Mouse (Mus musculus): ENCODE measurements around the gene Smg7. TPM values are rescaled to one million over a fixed set of nuclear protein-coding genes. Genes with fewer than 3 reads are reported as not detected.
A peak's percentile ranks its signal among the peaks of the same experiment; 100 is the strongest.
"Not testable (repeated sequence)": the region's sequence is repeated elsewhere in the genome, so short reads cannot be mapped to it uniquely, and the experiment has no call there.

Smg7 gene
- 10 to 100 TPM; 89.5 to 92.0 TPM for total RNA-seq (2021)

DNA sequence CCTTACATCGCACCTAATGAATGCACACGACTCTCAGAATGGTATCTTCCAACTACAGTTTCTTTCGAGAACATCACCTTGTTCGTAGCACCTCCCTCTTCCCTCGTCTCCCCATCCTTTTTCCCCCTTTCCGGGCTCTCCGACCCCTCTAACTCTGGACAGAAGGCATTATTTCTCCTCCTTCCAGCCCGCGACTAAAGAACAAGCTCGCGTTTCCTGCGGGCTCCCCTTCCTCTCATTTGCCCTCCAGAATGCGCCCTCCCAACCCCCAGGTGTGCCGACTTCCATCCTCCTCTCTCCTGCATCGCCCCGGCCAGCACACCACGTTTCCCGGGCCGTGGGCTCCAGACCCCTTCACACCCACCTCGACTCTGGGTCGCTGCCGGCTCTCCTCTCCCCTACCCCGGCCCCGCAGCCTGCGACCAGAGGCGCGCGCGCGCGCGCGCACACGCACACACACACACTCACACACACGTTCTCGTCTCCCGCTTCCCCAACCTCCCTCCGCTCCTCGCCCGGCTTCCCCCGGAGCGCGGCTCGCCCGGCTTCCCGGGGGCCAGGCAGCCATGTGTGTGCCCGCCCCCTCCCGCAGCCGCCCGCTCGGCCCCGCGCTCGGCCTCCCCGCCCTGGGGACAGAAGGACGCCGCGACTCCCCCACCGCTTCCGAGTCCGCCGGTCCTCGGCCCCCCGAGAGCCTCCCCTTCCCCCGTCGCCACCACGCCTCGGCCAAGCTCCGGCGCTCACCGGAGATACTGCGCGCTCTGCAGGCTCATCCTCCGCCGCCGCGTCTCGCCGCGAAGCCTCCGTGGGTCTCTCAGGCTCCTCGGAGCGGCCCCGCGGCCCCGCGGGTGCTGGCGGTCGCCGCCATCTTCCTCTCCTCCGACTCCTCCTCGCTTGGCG is at the start of gene Smg7:
TSS of gene Smg7 (minus strand) at position 882 of the 900 bp plus-strand sequence.
- peak; percentile 22 to 70 for DNase-seq (ENCODE audit: extremely low spot score in 1 of 2, low spot score in 1 of 2)

DNA sequence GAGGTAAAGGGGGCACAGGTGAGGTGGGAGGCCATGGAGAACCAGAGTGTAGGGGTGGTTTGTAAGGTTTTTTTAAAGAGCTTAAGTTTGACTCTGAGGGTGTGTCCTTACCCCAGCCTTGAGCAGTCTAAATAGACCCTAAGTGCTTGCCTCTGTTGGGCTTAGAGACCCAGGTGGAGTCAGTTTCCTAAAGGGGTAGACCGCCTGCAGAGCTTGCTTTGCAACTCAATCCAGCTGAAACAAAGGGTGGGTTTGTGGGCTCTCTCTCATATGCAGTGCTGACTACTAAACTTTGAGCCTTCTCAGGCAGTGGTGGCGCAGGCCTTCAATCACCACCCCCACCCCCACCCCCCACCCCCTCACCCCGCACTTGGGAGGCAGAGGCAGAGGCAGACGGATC is 40.5 kb upstream of the Smg7 start:
- DNase-seq (ENCODE audit: extremely low spot score in 1 of 2, low spot score in 1 of 2), result no peak

DNA sequence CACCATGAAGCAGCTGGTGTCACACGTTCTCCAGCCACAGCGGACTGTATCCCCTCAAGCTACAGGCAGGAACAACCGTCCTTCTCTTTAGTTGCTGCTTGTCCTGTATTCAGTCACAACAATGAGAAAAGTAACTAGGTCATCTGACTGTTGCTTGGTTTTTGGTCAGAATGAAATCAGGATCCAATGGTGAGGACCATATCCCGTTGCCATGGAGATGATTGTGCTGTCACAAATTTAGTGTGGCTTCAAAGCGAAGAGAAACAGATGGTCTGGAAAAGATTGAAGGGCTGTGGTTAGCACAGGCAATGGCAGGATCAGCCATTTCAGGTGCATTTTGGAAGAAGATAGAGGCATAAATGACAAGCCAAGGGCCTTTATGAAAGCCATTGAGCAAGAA is 33.9 kb upstream of the Smg7 start:
- no peak for DNase-seq (ENCODE audit: extremely low spot score in 1 of 2, low spot score in 1 of 2)

DNA sequence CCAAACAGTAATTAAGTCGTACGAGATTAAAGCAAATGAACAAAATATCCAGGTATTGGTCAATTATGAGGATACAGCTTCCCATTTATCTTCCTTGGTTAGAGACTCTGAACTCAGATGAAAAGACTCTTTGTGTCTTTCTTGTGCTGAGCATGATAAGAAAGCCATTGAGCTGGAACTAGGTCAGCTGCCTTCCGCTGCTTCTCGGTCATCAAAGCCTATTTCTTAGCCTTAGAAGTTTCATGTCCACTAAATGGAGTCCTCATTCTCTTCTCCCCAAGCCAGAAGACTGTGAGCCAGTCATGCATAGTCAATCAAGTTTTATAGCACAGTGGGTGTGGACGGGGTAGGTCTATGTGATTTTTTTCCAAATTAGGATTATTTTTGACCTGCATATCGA is 33.0 kb upstream of the Smg7 start:
- DNase-seq (ENCODE audit: extremely low spot score in 1 of 2, low spot score in 1 of 2), result no peak

DNA sequence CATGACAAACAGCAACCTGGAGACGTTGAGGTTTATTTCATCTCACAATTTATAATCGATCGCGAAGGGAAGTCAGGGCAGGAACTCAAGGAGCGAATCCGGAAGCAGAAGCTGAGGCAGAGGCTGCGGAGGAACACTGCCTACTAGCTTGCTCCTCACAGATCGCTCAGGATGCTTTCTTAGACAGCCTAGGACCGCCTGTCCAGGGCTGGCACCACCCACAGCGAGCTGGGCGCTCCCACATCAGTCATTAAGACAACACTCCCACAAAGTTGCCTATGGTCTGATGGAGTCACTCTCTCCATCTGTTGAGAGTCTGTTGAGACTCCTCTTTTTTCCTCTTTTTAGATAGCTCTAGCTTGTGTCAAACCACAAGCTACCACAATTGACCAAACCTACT is 31.5 kb upstream of the Smg7 start:
- DNase-seq (ENCODE audit: extremely low spot score in 1 of 2, low spot score in 1 of 2), result no peak

DNA sequence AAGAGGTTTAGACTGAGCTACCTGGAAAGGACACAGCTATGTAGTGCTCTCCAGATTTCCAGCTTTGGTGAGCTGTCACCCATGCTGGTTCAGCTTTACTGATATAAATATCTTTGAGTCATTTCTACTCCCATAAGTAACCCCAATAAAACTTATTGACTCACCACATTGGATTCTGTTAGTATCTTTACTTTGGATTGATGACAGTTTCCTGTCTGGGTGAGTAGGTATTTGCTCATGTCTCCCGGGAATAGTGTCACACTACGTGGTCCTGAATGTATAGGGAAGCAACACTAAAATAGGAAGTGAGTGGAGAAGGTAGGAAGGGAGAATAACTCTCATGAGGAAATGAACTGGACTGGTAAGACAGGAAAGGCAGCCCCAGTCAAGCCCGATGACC is 19.3 kb upstream of the Smg7 start:
- DNase-seq (ENCODE audit: extremely low spot score in 1 of 2, low spot score in 1 of 2), result no peak

DNA sequence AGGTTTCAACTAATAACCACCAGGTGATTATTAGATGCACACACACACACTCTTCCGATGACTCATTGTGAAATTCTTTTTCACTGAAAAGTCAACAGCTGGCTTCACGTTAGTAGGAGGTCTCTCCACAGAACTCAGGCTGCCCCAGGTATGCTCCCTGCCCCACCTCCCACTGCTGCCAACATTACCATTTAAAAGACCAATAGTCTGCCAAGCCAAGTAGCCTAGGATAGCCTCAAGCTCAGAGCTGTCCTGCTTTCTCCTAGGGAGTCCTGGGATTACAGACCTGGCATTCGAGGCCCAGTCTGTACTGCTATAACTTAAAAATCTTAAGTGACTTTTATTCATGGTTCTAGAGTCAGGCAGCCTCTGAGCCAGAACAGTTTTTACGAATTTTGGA is 15.2 kb upstream of the Smg7 start:
- DNase-seq (ENCODE audit: extremely low spot score in 1 of 2, low spot score in 1 of 2), result no peak

DNA sequence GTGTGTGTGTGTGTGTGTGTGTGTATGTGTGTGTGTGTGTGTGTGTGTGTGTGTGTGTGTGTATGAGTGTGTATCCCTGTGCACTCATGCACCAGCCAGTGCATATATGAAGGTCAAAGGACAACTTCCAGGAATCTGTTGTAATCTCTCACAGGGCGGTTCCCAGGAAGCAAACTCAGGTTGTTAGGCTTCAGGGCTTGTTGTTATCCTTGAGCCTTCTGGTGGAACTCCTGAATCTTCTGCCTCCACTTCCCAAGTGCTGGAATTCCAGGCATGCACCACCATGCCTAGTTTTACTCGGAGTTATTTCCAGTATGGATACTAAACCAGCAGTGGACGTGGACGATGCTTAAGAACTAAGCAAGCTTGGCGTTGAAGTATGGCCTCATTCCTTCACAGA is 14.5 kb upstream of the Smg7 start:
- no peak for DNase-seq (ENCODE audit: extremely low spot score in 1 of 2, low spot score in 1 of 2)

DNA sequence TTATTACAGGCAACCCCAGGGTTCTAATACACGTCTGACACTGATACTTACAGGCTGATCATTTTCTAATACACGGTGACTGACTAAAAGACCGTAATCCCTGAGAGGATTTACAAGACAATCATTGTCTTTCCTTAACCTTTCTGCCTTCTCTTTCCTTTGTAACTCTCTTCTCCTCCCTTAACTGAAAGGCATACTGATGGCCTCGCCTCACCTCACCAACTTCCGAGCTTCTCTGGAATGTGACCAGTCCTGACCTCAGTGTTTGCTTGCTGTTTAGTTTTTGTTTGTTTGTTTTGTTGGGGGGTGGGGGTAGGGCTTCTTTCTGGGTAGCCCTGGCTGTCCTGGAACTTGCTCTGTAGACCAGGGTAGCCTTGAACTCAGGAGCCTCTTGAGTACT is 13.3 kb upstream of the Smg7 start:
- no peak for DNase-seq (ENCODE audit: extremely low spot score in 1 of 2, low spot score in 1 of 2)

DNA sequence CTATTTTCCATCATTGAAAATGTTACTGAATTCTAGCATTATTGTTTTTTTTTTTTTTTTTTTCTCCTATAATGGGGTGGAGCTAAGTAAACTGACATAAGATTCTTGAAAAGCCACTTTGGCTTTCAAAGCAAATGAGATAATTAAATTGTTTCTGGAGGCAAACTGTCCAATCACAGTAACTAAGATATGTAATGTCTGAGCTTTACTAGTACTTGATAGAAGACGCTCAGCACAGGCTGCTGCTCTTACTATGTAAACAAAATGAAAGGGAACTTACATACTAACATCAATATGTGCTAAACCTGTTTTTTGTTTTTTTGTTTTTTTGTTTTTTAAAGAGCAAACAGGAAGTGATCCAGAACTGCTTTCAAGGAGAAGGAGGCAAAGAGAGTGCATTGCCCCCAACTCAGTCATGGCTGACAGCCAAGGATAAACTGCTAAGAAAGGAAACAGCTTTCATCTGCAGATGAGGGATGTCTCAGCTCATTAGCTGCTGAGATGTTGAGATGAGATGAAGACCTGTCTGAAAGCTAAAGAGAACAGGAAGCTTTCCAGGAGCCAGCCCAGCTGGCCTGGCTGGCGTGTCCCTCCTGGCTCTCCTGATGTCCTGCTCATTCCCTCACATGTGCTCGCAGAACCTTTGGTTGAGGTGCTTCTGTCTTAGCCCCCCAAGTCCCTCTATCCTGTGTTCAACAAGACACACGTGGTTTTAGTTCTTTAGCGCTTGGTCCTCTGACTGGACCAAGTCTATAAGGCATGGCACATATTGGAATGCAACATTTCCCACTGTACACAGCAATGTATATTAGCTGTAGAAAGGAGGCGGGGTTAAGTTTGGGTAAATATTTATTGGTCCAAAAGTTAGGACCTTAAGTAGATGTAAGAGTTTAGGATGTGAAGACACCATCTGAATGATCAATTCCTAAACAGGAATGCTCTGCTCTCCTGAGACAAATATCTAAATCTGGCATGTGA is 11.3 kb upstream of the Smg7 start:
- no peak for DNase-seq (ENCODE audit: extremely low spot score in 1 of 2, low spot score in 1 of 2)

DNA sequence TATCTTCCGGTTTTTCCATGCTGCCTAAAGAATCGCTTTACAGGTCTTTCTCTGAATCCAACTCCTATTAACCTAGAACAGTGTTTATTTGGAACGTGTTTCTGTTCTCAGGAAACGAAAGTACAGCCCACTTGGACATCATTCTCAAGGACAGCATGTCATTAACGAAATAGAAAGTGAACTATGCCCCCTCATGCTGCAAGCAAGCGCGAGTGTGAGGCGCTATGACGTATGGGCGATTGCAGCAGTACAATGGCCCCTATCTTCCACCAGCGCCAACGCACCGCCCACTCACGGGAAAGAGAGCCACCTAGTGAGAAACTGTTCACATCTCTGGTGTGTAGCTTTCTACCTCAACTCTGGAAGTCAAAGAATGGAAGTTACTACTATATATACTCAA is 2.0 kb upstream of the Smg7 start:
- DNase-seq (ENCODE audit: extremely low spot score in 1 of 2, low spot score in 1 of 2), result peak; percentile 49 to 61

DNA sequence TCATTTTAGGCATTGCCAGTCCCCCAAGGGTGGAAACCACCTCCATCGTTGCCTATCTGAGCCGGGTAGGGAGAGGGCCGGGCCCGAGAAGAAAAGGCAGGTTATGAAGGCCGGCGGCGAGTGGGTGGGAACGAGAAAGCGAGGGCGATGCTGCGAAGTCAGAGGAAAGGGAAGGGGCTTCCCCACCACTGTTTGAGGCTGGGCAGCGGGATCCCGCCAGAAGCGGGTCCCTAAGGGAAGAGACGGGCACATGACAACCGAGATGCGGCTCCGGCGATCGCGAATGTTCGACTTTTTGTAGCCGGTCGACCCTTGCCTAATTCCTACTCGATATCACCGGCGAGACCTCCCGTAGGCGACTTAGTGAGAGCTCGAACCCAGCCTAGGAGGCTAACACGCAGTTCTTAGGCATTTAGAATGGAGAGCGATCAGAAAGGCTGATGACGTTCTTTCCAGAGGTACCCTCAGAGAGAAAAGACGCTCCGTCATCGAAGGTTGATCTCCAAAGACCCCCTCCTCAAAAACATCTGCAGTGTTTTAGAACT is 1.2 kb upstream of the Smg7 start:
- DNase-seq (ENCODE audit: extremely low spot score in 1 of 2, low spot score in 1 of 2), result peak in 1 of 2 experiments; percentile 50

DNA sequence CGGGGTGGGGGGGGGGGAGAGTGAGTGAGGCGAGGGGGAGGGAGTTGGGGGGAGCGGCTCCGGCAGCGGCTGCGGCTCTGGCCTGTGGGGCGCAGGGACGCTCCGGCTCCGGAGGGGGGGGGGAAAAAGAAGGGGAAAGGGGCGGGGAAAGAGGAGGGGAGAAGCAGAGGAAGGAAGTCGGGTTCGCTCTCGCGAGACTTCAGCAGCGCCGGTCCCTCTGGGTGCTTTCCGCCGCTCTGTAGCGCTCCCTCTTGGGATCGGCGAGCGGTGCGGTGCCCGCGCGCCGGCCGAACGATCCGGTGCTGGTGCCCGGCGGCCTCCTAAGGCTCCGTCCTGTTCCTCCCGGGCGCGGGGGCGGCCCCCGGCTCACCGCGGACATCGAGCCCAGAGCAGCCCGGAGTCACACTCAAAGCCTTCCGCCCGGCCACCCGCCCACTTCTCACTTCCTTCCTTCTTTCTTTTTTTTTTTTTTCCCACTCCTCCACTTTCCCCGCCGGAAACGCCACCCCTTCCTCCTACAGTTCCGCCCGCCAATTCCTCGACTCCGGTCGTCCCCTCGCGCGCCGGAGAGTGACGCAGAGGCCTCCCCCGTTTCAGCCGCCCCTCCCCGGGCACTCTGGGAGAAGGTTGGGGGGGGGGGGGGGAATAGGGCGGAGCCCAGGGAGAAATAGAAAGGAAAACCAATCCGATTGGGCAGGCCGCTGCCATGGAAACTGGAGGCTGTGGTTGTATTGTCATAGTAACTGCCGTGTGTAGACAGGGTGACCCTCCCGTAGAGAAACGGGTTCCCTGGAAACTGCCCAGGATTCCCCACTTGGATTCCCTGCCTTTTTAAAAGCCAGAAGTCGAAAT is 445 bp upstream of the Smg7 start:
- peak; percentile 84 to 96 for DNase-seq (ENCODE audit: extremely low spot score in 1 of 2, low spot score in 1 of 2)

DNA sequence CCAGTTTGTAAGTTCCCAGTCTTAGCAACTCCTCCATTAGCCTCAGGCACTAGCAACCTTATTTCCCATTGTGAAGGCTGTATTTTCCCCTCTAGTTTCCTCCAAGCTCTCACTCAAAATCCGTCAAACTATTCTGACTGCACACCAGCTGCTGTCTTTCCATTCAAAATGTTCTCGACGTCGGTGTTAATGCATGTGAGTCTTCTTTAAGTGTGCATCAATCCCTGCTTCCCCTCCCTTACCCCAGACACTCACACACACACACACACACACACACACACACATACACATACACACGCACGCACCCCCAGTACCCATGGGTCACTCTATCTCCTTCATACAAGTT is 1.1 kb downstream of the Smg7 start:
- no peak for DNase-seq (ENCODE audit: extremely low spot score in 1 of 2, low spot score in 1 of 2)

DNA sequence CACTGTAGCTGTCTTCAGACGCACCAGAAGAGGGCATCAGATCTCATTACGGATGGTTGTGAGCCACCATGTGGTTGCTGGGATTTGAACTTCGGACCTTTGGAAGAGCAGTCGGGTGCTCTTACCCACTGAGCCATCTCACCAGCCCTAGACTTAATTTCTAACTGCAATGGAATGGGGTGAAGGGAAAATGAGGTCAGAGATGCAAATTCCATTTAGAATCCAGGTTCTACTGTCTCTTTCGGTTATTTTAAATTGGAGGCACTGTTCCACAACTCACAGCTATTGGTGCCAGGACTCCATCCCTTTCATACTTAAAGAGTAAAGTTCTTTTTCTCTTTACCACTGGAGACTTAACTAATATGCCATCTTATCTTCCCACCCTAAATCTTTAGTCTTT is 14.4 kb downstream of the Smg7 start:
- not testable (repeated sequence) for DNase-seq (ENCODE audit: extremely low spot score in 1 of 2, low spot score in 1 of 2)

DNA sequence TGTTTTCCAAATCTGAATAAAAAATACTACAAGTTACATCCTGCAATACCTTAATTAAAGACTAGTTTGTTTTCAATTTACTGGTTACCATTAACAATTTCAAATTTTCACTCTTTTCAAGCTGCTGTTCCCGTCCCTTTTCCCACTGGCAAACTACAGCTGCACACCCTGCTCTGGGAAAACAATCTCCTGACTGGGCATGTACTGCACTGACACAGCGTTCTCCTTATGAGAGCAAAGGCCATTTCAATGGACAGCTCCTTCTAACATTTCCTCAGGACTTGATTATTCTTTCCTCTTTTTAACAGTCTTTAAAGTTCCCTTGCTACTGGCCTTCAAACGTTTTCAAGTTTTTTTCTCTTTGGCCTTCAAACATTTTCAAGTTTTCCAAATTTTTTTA is 31.4 kb downstream of the Smg7 start:
- DNase-seq (ENCODE audit: extremely low spot score in 1 of 2, low spot score in 1 of 2), result no peak

DNA sequence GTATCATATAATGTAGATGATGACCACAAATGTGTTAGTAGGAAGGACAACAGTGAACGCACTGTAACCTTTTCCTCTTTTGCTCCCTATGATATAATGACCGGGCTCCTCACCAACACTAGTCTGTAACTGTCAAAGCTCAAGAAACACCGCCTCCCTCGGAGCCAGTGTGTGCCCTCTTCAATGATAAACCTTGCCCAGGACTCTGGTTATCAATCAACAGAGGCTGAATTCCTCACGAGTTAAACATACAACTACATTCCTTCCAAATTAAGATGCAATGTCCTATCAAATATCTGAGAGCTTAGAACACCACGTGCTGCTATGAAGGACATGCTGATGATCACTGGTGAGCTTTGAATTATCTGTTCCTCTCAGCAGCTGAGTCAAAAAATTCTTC is 32.5 kb downstream of the Smg7 start:
- DNase-seq (ENCODE audit: extremely low spot score in 1 of 2, low spot score in 1 of 2), result no peak

DNA sequence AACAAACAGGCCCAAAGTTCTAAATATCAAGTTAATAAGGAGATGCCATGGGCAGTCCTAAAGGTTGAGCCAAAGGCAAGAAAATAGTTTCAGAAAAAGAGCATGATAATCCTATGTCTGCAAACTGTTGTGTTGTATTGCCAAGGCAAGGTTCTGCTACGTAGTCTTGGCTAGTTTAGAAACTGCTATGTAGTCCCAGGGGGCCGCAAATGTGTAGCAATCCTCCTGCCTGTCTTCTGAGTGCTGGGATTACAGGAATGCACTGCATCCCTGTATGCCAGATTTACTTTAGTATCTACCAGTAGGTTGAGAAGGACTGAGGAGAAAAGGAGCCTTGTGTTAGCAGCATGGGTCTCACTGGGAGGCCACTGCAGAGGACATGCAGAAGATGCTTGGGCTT is 55.6 kb downstream of the Smg7 start:
- no peak for DNase-seq (ENCODE audit: extremely low spot score in 1 of 2, low spot score in 1 of 2)

DNA sequence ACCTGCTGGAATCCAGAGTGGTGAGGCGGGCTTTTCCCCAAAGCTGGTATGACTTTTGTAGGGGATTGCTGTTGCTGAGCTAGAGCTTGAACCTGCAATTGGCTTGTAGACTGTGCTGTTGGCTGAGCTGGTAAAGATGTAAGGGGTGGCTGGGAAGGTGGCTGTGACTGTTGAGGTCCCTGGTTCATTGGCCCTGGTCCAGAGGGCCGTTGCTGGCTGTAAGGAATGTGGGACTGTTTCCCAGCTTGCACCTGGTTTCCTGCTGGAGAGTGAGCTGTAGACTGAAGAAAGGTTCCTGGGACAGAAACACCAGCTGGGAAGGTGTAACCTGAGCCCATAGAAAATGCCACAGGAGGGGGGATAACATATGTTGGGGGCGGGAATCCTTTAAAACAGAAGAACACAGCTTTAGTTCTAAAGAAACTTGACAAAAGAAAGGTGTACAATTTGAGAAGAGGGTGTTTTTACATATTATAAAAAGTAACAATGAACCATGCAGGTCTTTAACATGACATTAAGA is 57.2 kb downstream of the Smg7 start:
- DNase-seq (ENCODE audit: extremely low spot score in 1 of 2, low spot score in 1 of 2), result no peak

DNA sequence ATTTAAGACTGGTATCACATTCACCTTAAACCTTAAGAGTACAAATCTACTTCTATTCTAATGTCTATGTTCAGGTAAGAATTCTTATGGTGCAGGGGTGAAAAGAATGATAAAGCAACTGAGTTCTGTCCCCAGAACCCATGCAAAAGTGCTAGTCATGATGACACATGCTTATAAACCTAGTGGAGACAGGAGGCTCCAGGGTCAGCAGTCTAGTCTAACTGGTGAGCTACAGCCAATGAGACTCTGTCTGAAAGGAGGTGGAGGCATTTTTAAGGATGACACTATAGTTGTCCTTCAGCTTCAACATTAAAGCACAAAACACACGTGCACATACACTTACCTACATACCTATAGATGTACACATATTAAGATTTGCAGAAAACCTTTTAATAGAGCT is 57.8 kb downstream of the Smg7 start:
- DNase-seq (ENCODE audit: extremely low spot score in 1 of 2, low spot score in 1 of 2), result no peak

Measured in layer of hippocampus, postnatal 25 days (tissue).